Mouse (Mus musculus): ENCODE results near the gene Pih1d1. TPM values are rescaled to one million over a fixed set of nuclear protein-coding genes. Genes with fewer than 3 reads are reported as not detected.
A peak's percentile ranks its signal among the peaks of the same experiment; 100 is the strongest.

The Pih1d1 gene
- polyA plus RNA-seq, 1 experiment from 2014 or later, result 80.3 TPM

DNA sequence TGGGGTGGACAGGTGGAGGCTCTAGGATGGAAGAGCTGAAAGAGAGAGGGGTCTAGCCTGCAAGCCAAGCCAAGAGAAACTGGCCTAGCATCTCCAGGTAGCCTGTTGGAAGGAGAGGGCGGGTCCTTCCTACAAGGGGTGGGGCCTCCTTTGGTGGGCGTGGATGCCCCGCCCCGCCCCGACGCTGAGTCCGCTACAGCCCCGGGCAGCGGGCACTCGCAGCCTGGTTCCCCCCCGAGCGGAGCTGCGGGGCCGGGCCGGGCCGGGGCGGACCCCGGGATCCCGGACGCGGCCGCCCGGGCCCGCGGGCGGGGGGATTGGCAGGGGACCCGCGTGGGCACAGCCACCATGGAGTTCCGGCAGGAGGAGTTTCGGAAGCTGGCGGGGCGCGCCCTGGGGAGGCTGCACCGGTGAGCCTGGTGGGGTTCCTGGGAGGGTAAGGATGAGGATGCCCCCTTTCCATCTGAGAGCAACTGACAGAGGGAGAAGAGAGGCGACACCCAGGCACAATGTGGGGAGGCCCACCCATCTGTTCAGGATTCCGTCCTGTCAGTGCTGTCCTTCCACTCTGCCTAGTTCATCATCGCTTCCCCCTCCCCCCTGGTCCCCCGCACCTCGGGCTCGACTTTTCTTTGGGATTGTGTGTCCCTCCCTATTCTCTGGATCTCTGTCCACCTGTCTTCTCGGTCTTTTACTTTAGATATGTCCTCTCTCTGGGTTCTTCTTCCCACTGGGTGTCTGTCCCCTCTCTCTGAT, 9.8 kb downstream of the Pih1d1 start, which contains the start of gene Slc17a7:
Slc17a7 (plus strand) TSS at position 215 of the 756 bp plus-strand sequence.
- peak within 1 kb of the TSS; percentile 38 for H3K4me3 ChIP-seq (ENCODE audit: low read depth, low read length)
- peaks cover 66% of the 10 kb centered on the region for H3K27me3 ChIP-seq (replicated peaks; ENCODE audit: control insufficient read depth, insufficient read depth, low read length)
- peak within 1 kb of the TSS; percentile 78 for H3K4me2 ChIP-seq (ENCODE audit: low read depth, low read length)
- H3K36me3 ChIP-seq (ENCODE audit: control insufficient read depth, insufficient read depth, low read length), result peaks cover 22% of the 10 kb centered on the region; the same call in 1 of the 2 replicates
- DNase-seq (ENCODE audit: low spot score) (no peak), ATAC-seq (ENCODE audit: low read depth) (no peak)
- peaks cover 1% of the 10 kb centered on the region; the same call in 1 of the 2 replicates for H3K9me3 ChIP-seq (ENCODE audit: control insufficient read depth, low read length)
- no peak within 1 kb of the TSS for H3K27ac ChIP-seq (replicated peaks; ENCODE audit: low read depth, low read length)
- peak within 1 kb of the TSS; percentile 35; the same call in 1 of the 2 replicates for H3K9ac ChIP-seq (ENCODE audit: low read depth, low read length)
- under 1% methylated on average over 11 of the region's 41 CpGs for WGBS
- H3K4me1 ChIP-seq (ENCODE audit: control insufficient read depth, insufficient read depth, low read length), result 0 out of 2 replicates have a peak, but pooled peaks cover 4% of the 10 kb centered on the region

DNA sequence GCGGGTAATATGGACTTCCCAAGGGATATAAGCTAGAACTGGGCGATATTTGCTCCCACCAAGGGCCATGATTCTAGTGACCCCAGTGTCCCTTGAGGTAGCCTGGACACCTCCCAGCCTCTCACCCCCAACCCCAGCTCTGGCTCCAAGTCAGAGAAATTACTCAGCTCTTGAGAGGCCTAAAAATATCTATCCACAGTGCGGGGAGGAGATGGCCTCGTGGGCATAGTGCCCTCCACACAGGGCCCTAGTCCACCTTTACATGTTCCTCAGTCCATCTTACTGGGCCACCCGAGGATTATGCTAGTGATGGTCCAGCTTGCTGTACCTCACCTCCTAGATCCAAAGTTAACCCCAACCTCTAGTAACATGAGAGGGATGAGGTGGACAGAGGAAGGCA, 10.7 kb downstream of the Pih1d1 start:
- Histone ChIP-seq H3K27ac (replicated peaks; ENCODE audit: low read depth, low read length) (no peak overlapping the region), H3K36me3 (ENCODE audit: control insufficient read depth, insufficient read depth, low read length) (peaks cover 14% of the 10 kb centered on the region; the same call in 1 of the 2 replicates), H3K9ac (ENCODE audit: low read depth, low read length) (no peak overlapping the region), H3K4me1 (ENCODE audit: control insufficient read depth, insufficient read depth, low read length) (0 out of 2 replicates have a peak, but pooled peaks cover 4% of the 10 kb centered on the region), H3K4me2 (ENCODE audit: low read depth, low read length) (no peak overlapping the region), H3K9me3 (ENCODE audit: control insufficient read depth, low read length) (peaks cover 11% of the 10 kb centered on the region), H3K4me3 (ENCODE audit: low read depth, low read length) (no peak overlapping the region), H3K27me3 (replicated peaks; ENCODE audit: control insufficient read depth, insufficient read depth, low read length) (peaks cover 76% of the 10 kb centered on the region)
- no peak for DNase-seq (ENCODE audit: low spot score)
- WGBS, result 53% methylated on average over 5 of the region's 5 CpGs
- ATAC-seq (ENCODE audit: low read depth), result no peak

DNA sequence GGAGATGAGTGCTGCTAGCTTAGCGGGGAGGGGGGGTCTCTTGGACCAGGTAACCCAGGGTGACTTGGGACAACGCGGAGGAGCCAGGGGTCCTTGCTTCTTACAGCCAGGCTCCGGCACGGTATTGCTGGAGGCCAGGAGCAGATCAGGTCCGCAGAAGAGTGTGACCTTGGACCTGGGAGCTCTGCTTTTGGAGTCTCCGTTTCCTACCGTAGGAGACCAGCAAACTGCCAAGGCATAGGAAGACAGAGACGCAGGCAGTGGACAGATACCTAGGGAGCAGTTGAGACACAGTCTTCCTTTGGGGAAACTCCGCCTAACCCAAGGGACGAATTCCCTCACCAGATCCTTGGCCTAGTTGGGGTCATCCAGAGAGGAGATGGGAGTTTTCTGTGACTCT, 11.6 kb downstream of the Pih1d1 start:
- Histone ChIP-seq H3K4me3 (ENCODE audit: low read depth, low read length) (no peak overlapping the region), H3K4me2 (ENCODE audit: low read depth, low read length) (no peak overlapping the region), H3K9me3 (ENCODE audit: control insufficient read depth, low read length) (peaks cover 17% of the 10 kb centered on the region), H3K27ac (replicated peaks; ENCODE audit: low read depth, low read length) (no peak overlapping the region), H3K9ac (ENCODE audit: low read depth, low read length) (no peak overlapping the region), H3K36me3 (ENCODE audit: control insufficient read depth, insufficient read depth, low read length) (peaks cover 6% of the 10 kb centered on the region; the same call in 1 of the 2 replicates), H3K27me3 (replicated peaks; ENCODE audit: control insufficient read depth, insufficient read depth, low read length) (peaks cover 78% of the 10 kb centered on the region), H3K4me1 (ENCODE audit: control insufficient read depth, insufficient read depth, low read length) (0 out of 2 replicates have a peak, but pooled peaks cover 4% of the 10 kb centered on the region)
- no peak for ATAC-seq (ENCODE audit: low read depth)
- 36% methylated on average over 11 of the region's 11 CpGs for WGBS
- DNase-seq (ENCODE audit: low spot score), result no peak

DNA sequence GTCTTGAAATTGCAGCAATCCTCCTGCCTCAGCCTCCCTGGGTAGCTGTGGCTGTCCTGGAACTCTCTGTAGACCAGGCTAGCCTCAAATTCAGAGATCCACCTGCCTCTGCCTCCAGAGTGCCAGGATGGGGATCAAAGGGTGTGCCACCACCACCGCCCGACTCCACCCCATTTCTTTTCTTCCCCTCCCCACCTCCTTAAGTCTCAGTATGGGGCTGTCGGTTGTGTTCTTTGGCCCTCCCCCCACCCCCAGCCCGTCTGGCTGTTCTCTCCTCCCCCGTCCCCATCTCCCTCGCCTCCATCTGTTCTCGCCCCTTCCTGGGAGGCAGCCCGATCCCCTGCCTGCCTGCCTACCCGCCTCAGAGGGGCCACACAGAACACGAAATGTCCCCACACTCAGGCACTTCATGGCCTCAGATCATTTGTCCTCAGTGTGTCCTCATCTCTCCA, 12.9 kb downstream of the Pih1d1 start:
- no peak overlapping the region for H3K4me3 ChIP-seq (ENCODE audit: low read depth, low read length)
- no peak for ATAC-seq (ENCODE audit: low read depth)
- WGBS, result 28% methylated on average over 10 of the region's 10 CpGs
- DNase-seq (ENCODE audit: low spot score), result no peak
- no peak overlapping the region for H3K9ac ChIP-seq (ENCODE audit: low read depth, low read length)
- 0 out of 2 replicates have a peak, but pooled peaks cover 4% of the 10 kb centered on the region for H3K4me1 ChIP-seq (ENCODE audit: control insufficient read depth, insufficient read depth, low read length)
- no peak overlapping the region for H3K4me2 ChIP-seq (ENCODE audit: low read depth, low read length)
- no peak overlapping the region for H3K27ac ChIP-seq (replicated peaks; ENCODE audit: low read depth, low read length)
- peaks cover 78% of the 10 kb centered on the region for H3K27me3 ChIP-seq (replicated peaks; ENCODE audit: control insufficient read depth, insufficient read depth, low read length)
- peaks cover 17% of the 10 kb centered on the region for H3K9me3 ChIP-seq (ENCODE audit: control insufficient read depth, low read length)
- H3K36me3 ChIP-seq (ENCODE audit: control insufficient read depth, insufficient read depth, low read length), result no peaks in the 10 kb centered on the region

DNA sequence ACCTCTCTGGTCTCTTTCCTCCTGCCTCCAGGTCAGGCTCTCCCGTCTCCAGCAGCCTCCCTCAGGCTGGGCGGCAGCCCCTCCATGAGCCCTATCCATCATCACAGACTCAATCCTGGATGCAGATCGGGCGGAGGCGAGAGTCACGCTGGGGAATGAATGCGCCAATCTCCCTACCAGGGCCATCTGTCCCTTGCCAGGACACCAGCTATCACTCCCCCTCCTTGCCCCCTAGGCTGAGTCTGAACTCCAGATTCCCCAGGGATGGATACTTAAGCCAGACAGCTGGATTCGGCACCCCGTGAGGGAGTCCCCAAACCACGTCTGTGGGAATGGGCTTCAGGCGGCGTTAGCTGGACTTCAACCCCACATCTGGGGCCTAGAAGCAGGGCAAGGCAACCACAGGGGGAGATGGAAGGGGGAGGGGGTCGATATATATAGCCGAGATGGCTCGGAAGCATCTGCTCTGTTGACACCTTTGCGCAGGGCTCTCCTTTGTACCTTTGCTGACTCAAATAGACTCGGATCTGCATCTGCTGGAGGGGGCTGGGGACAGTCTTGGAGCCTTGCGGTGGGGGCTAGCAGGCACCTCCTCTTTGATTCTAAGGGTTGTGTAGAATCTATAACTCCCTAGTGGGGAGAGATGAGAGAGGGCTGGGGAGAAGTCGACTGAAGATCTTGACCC, 13.8 kb downstream of the Pih1d1 start:
- Histone ChIP-seq H3K27me3 (replicated peaks; ENCODE audit: control insufficient read depth, insufficient read depth, low read length) (peaks cover 72% of the 10 kb centered on the region), H3K4me2 (ENCODE audit: low read depth, low read length) (no peak overlapping the region), H3K4me1 (ENCODE audit: control insufficient read depth, insufficient read depth, low read length) (no peaks in the 10 kb centered on the region), H3K9me3 (ENCODE audit: control insufficient read depth, low read length) (peaks cover 17% of the 10 kb centered on the region), H3K27ac (replicated peaks; ENCODE audit: low read depth, low read length) (no peak overlapping the region), H3K36me3 (ENCODE audit: control insufficient read depth, insufficient read depth, low read length) (no peaks in the 10 kb centered on the region), H3K4me3 (ENCODE audit: low read depth, low read length) (no peak overlapping the region), H3K9ac (ENCODE audit: low read depth, low read length) (no peak overlapping the region)
- 2% methylated on average over 19 of the region's 19 CpGs for WGBS
- no peak for DNase-seq (ENCODE audit: low spot score)
- no peak for ATAC-seq (ENCODE audit: low read depth)

DNA sequence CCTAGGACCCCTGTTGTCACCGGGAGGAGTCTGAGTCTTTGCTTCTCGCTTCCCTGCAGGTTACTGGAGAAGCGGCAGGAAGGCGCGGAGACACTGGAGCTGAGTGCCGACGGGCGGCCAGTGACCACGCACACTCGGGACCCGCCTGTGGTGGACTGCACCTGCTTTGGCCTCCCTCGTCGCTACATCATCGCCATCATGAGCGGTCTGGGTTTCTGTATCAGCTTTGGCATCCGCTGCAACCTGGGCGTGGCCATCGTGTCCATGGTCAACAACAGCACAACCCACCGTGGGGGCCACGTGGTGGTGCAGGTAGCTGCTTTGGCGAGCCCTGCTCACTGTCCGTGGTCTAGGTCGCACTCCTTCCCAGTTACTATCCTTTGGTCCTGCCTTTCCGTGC, 14.6 kb downstream of the Pih1d1 start:
- Histone ChIP-seq H3K4me3 (ENCODE audit: low read depth, low read length) (peak overlapping the region; percentile 1; the same call in 1 of the 2 replicates), H3K4me1 (ENCODE audit: control insufficient read depth, insufficient read depth, low read length) (no peaks in the 10 kb centered on the region), H3K27me3 (replicated peaks; ENCODE audit: control insufficient read depth, insufficient read depth, low read length) (peaks cover 65% of the 10 kb centered on the region), H3K9me3 (ENCODE audit: control insufficient read depth, low read length) (peaks cover 17% of the 10 kb centered on the region), H3K9ac (ENCODE audit: low read depth, low read length) (no peak overlapping the region), H3K27ac (replicated peaks; ENCODE audit: low read depth, low read length) (no peak overlapping the region), H3K36me3 (ENCODE audit: control insufficient read depth, insufficient read depth, low read length) (no peaks in the 10 kb centered on the region), H3K4me2 (ENCODE audit: low read depth, low read length) (no peak overlapping the region)
- DNase-seq (ENCODE audit: low spot score), result no peak
- ATAC-seq (ENCODE audit: low read depth), result no peak
- WGBS, result 5% methylated on average over 22 of the region's 24 CpGs

DNA sequence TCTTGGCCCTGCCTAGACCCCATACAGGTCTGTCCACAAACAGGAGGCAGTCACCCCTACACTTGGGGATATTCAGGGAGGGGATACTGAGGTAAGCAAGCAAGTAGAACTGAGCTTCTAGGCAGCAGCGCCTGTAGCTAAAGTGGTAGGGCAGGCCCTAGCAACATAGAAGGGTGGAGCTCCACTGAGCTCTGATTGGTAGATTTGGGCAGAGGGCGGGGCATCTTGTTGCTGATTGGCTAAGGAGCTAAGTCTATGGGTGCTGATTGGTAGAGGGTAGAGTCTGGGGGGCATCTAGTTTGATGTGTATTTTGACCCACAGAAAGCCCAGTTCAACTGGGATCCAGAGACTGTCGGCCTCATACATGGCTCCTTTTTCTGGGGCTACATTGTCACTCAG, 15.4 kb downstream of the Pih1d1 start:
- Histone ChIP-seq H3K9me3 (ENCODE audit: control insufficient read depth, low read length) (peaks cover 17% of the 10 kb centered on the region), H3K27ac (replicated peaks; ENCODE audit: low read depth, low read length) (no peak overlapping the region), H3K4me2 (ENCODE audit: low read depth, low read length) (no peak overlapping the region), H3K27me3 (replicated peaks; ENCODE audit: control insufficient read depth, insufficient read depth, low read length) (peaks cover 63% of the 10 kb centered on the region), H3K4me1 (ENCODE audit: control insufficient read depth, insufficient read depth, low read length) (no peaks in the 10 kb centered on the region), H3K9ac (ENCODE audit: low read depth, low read length) (no peak overlapping the region), H3K4me3 (ENCODE audit: low read depth, low read length) (no peak overlapping the region), H3K36me3 (ENCODE audit: control insufficient read depth, insufficient read depth, low read length) (no peaks in the 10 kb centered on the region)
- 94% methylated on average over 3 of the region's 3 CpGs for WGBS
- DNase-seq (ENCODE audit: low spot score) (no peak), ATAC-seq (ENCODE audit: low read depth) (no peak)

DNA sequence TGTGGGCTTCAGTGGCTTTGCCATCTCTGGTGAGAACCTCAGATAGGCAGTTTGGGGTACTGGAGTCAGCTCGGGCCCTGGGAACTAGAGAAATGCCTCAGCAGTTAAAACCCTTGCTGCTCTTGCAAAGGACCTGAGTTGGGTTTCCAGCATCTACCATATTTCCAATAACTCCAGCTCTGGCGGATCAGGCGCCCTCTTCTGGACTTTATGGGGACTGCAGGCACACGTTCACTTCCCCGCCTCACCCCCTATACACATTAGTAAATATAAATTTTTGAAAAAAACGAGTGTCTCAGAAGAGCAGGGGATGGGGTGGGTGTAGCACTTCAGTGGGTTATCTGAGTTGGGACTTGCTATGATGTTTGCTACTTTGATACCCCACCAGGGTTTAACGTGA, 18.9 kb downstream of the Pih1d1 start:
- ATAC-seq (ENCODE audit: low read depth), result no peak
- Histone ChIP-seq H3K9ac (ENCODE audit: low read depth, low read length) (no peak overlapping the region), H3K9me3 (ENCODE audit: control insufficient read depth, low read length) (peaks cover 17% of the 10 kb centered on the region), H3K27ac (replicated peaks; ENCODE audit: low read depth, low read length) (no peak overlapping the region), H3K27me3 (replicated peaks; ENCODE audit: control insufficient read depth, insufficient read depth, low read length) (peaks cover 63% of the 10 kb centered on the region), H3K4me3 (ENCODE audit: low read depth, low read length) (no peak overlapping the region), H3K36me3 (ENCODE audit: control insufficient read depth, insufficient read depth, low read length) (no peaks in the 10 kb centered on the region), H3K4me2 (ENCODE audit: low read depth, low read length) (no peak overlapping the region), H3K4me1 (ENCODE audit: control insufficient read depth, insufficient read depth, low read length) (no peaks in the 10 kb centered on the region)
- 55% methylated on average over 7 of the region's 7 CpGs for WGBS
- no peak for DNase-seq (ENCODE audit: low spot score)

Data from embryonic facial prominence, embryonic 14.5 days (tissue).